Comparison of ENCODE assay signal across 7 mouse cellular contexts in the genomic region with DNA sequence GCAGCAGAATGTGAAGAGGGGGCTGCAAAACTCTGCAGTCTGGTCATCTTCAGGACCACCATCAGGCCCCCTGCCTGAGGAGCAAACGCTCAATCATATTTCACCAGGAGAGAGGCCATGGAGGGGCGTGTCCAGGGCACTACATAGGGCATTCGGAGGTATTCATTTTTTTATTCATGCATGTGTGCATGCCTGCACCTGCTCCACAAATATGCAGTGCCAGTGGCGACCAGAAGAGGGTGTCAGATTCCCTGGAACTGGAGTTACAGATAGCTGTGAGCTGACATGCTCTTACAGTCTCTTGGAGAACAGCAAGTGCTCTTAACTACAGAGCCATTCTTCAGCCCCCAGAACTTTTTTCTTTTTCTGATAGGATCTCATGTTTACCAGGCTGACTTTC. TPM values are rescaled to one million over a fixed set of nuclear protein-coding genes. Genes with fewer than 3 reads are reported as not detected.
DNase-seq lines count a peak whose midpoint lies in the region; ATAC-seq and TF ChIP-seq lines count a peak whose summit lies in the region.

No protein-coding gene starts in this region.

- DNase-seq in CH12.LX (ENCODE audit: extremely low read depth): peak; percentile 55
- peak; percentile 46 for DNase-seq in MEL-GATA-1-ER (ENCODE audit: extremely low read depth, low read depth)
- peak; percentile 61 to 79 for DNase-seq in cerebellum, postnatal 25 days
- peak; percentile 56 to 78 for DNase-seq in frontal cortex, postnatal 36 days (ENCODE audit: low spot score in 2 of 2)
- peak; percentile 49 for DNase-seq in layer of hippocampus, adult 9-11 months
- peak; percentile 33 for DNase-seq in lung, postnatal 0 days (ENCODE audit: low spot score)
- peak; percentile 44 for DNase-seq in right cerebral cortex, postnatal 25 days

- H3K9me3 ChIP-seq in CH12.LX (replicated peaks; ENCODE audit: low read length): no peaks in the 10 kb centered on the region
- H3K9me3 ChIP-seq in lung, postnatal 0 days (ENCODE audit: low read length): no peaks in the 10 kb centered on the region

- no peaks in the 10 kb centered on the region for H3K36me3 ChIP-seq in CH12.LX (replicated peaks in 1 of 2; ENCODE audit: control insufficient read depth in 1 of 2, insufficient read depth in 1 of 2, low read length in 1 of 2)
- H3K36me3 ChIP-seq in lung, postnatal 0 days (ENCODE audit: insufficient read depth, low read length): no peaks in the 10 kb centered on the region

- in situ Hi-C loops in CH12.LX (cut with MboI; ENCODE audit: low pct_ligation_motif_present, low pct_unique_long_range_greater_than_20kb, low sequenced_read_pairs): loop anchor here (10.0 to 25.0 kb wide), 2 partner anchors 279 to 397 kb away; no protein-coding TSS in a partner anchor

- no peak for TF ChIP-seq EP300 in CH12.LX (IDR thresholded peaks at IDR 0.05; ENCODE audit: low read length)
- no peak for TF ChIP-seq EP300 in lung, postnatal 0 days (IDR thresholded peaks at IDR 0.05)

- no peaks in the 10 kb centered on the region for H3K27me3 ChIP-seq in CH12.LX (replicated peaks)
- no peaks in the 10 kb centered on the region for H3K27me3 ChIP-seq in lung, postnatal 0 days (replicated peaks; ENCODE audit: insufficient read depth, low read length)

- peak; percentile 43; the same call in 1 of the 2 replicates for ATAC-seq in lung, postnatal 0 days

- no peak overlapping the region for H3K4me2 ChIP-seq in CH12.LX (ENCODE audit: insufficient read depth, low read depth, poor library complexity, severe bottlenecking)
- no peak overlapping the region for H3K4me2 ChIP-seq in lung, postnatal 0 days (replicated peaks; ENCODE audit: low read depth, low read length)

- H3K9ac ChIP-seq in CH12.LX (ENCODE audit: insufficient read depth, low read depth): no peak overlapping the region
- H3K9ac ChIP-seq in lung, postnatal 0 days (replicated peaks; ENCODE audit: low read depth): no peak overlapping the region

- TF ChIP-seq POLR2A in CH12.LX (IDR thresholded peaks at IDR 0.05; ENCODE audit: low read depth, low read length): no peak

- H3K27ac ChIP-seq in CH12.LX (ENCODE audit: insufficient read depth, low read depth): no peak overlapping the region
- no peak overlapping the region for H3K27ac ChIP-seq in lung, postnatal 0 days (ENCODE audit: low read length)

- dilution Hi-C loops in CH12.LX (cut with MboI; ENCODE audit: extremely low pct_ligation_motif_present, extremely low pct_unique_long_range_greater_than_20kb, low sequenced_read_pairs): no loop called here

- no peaks in the 10 kb centered on the region for H3K4me1 ChIP-seq in CH12.LX (ENCODE audit: control insufficient read depth in 1 of 2, insufficient read depth in 2 of 2)
- no peaks in the 10 kb centered on the region for H3K4me1 ChIP-seq in lung, postnatal 0 days (ENCODE audit: insufficient read depth, low read depth, low read length)

- H3K79me2 ChIP-seq in CH12.LX (replicated peaks; ENCODE audit: control insufficient read depth, extremely low read depth, insufficient read depth, poor library complexity, severe bottlenecking): no peaks in the 10 kb centered on the region

- WGBS in lung, postnatal 0 days: 23% methylated on average over 4 of the region's 4 CpGs

- no peak overlapping the region for H3K4me3 ChIP-seq in CH12.LX (replicated peaks in 1 of 3; ENCODE audit: low read depth in 2 of 3, low read length in 2 of 3, poor library complexity in 1 of 3)
- no peak overlapping the region for H3K4me3 ChIP-seq in lung, postnatal 0 days (ENCODE audit: low read depth, low read length)

- TF ChIP-seq RAD21 in CH12.LX (IDR thresholded peaks at IDR 0.05; ENCODE audit: low read depth, low read length): peak; percentile 70

- peak; percentile 44 to 75; a peak in 3 of 4 replicates for TF ChIP-seq CTCF in CH12.LX (conservative IDR thresholded peaks at IDR 0.05 in 1 of 2, IDR thresholded peaks at IDR 0.05 in 1 of 2; ENCODE audit: low read depth in 2 of 2, low read length in 2 of 2)
- TF ChIP-seq CTCF in lung, postnatal 0 days (IDR thresholded peaks at IDR 0.05): peak; percentile 78

TF ChIP-seq in CH12.LX, 34 proteins besides CTCF, POLR2A, EP300 and RAD21:
- TF ChIP-seq JUND (conservative IDR thresholded peaks at IDR 0.05; ENCODE audit: low read depth, low read length) (no peak), MAX (IDR thresholded peaks at IDR 0.05; ENCODE audit: low read length) (no peak), RCOR1 (conservative IDR thresholded peaks at IDR 0.05; ENCODE audit: low read depth, low read length) (no peak), HCFC1 (IDR thresholded peaks at IDR 0.05; ENCODE audit: low read depth, low read length) (no peak), SMC3 (IDR thresholded peaks at IDR 0.05; ENCODE audit: low read depth, low read length) (peak; percentile 73), TCF12 (IDR thresholded peaks at IDR 0.05; ENCODE audit: low read depth, low read length) (no peak)

RNA-seq across cellular contexts. Expression of gene Gpr6, which starts 56.4 kb away (rescaled TPM):
- total RNA-seq in CH12.LX (2012; rRNA removed) (not detected in 2 replicates), CH12.LX (2014; rRNA removed) (not detected in 2 replicates)
- polyA plus RNA-seq in CH12.LX (2012; ENCODE audit: insufficient read length, low read depth): not detected in 2 replicates
- polyA plus RNA-seq in lung, postnatal 0 days (2015; fragmentation: Nextera tagmentation; extraction: Ambion mirVana): not detected in 2 replicates
